Mouse (Mus musculus) spleen, adult 2 months (tissue): ENCODE results near the gene Tfcp2. TPM values are rescaled to one million over a fixed set of nuclear protein-coding genes. Genes with fewer than 3 reads are reported as not detected.

Source experiments
- DNase-seq, 2 experiments: peaks; one replicate each; pipeline versions ENCODE4 v3.0.0 to v3.0.0-alpha.2; 2012 to 2021; ENCODE audit warnings: low spot score in 2 of 2, low read depth in 1 of 2
- H3K27ac ChIP-seq: fragments of 200-500 bp; 2 replicates; pipeline ENCODE4 v1.5.1; 2012; ENCODE audit warnings: low read length, inconsistent platforms; ENCODE audit not compliant: insufficient read depth
- H3K27me3 ChIP-seq: fragments of 200-500 bp; 2 replicates; pipeline ENCODE4 v1.6.1; 2012; ENCODE audit warnings: mild to moderate bottlenecking, moderate library complexity, low read length, inconsistent platforms; ENCODE audit not compliant: control insufficient read depth, insufficient read depth
- H3K36me3 ChIP-seq: fragments of 200-500 bp; 2 replicates; pipeline ENCODE4 v1.6.1; 2012; ENCODE audit warnings: mild to moderate bottlenecking, low read length, inconsistent platforms; ENCODE audit not compliant: control insufficient read depth, insufficient read depth
- H3K4me1 ChIP-seq: fragments of 200-500 bp; 2 replicates; pipeline ENCODE4 v1.6.1; 2011; ENCODE audit warnings: inconsistent platforms; ENCODE audit not compliant: control insufficient read depth, insufficient read depth, insufficient read length
- H3K4me3 ChIP-seq: fragments of 200-500 bp; 2 replicates; pipeline ENCODE4 v1.5.1; 2011; ENCODE audit warnings: mild to moderate bottlenecking, inconsistent platforms; ENCODE audit not compliant: insufficient read depth, insufficient read length; ENCODE audit errors: extremely low read depth
- CTCF ChIP-seq: fragments of 200-500 bp; IDR thresholded peaks from 2 replicates; pipeline ENCODE4 v1.5.1; 2011; ENCODE audit warnings: mild to moderate bottlenecking, inconsistent platforms; ENCODE audit not compliant: insufficient read depth, insufficient read length, insufficient replicate concordance; ENCODE audit errors: extremely low read depth
- POLR2A ChIP-seq: fragments of 200-500 bp; IDR thresholded peaks from 2 replicates; pipeline ENCODE4 v1.6.1; 2011; ENCODE audit warnings: low read depth, low read length, inconsistent platforms
- WGBS: fragments of 180-500 bp; shearing (Covaris S2); methylation state at CpG from one replicate; pipeline ENCODE4 v1.1.7; 2018; 5-methylcytosine and 5-hydroxymethylcytosine counted together
- polyA plus RNA-seq: library from polyadenylated mRNA; depleted of rRNA; stranded (reverse); fragments of >200 nt; gene quantifications from 2 replicates; pipeline ENCODE4 v1.2.3, GENCODE M21; 2012; rRNA removed

Gene Tfcp2
- polyA plus RNA-seq, result 3.8 and 4.5 TPM in 2 replicates

DNA sequence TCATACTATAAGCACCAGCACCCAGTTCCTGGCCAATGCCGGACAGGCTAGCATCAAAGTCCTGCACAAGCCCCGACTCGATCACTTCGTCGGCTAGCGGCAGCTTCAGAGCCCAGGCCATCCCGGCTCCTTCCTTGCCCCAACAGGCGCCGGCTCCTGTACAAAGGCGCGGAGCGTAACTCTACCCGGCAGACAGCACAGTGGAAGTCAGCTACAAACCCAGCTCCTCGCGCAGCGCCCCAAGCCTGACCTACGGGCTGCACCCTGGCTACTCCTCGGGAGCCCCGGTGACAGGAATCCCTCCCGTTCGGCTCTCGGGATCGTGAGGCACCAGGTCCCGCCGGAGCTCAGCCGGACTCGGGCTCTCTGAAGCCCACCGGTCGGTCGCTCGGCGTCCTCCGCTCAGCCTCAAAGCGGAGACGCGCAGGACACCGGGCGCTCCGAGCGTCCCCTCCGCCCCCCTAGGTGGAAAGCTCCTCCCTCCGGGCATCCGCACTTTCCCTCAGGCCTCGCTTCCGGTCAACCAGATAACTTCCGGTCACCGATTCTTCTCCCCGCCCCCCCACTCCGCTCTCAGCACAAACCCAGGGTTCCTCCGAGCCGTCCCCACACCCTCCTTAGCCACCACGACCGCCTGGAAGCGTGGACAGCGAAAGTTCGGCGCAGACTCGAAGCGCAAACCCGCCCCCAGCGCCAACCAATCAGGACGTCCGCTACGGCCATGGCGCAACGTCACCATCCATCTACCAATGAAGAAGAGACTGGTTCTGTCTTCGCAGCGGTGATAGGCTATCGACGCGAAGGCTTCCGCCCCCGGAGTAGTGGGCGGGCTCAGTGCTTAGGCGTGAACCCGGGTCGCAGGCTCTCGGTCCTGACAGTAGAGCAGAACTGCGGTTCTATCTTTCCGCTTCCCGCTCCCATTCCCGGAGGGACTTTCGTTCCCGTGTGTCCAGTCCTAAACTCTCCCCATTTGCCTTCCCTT is at the start of gene Tfcp2:
Tfcp2 (minus strand) TSS at position 683 of the 982 bp plus-strand sequence.
- no peaks in the 10 kb centered on the region; the same call in 1 of the 2 replicates for H3K4me1 ChIP-seq
- under 1% methylated on average over 83 of the region's 84 CpGs for WGBS

DNA sequence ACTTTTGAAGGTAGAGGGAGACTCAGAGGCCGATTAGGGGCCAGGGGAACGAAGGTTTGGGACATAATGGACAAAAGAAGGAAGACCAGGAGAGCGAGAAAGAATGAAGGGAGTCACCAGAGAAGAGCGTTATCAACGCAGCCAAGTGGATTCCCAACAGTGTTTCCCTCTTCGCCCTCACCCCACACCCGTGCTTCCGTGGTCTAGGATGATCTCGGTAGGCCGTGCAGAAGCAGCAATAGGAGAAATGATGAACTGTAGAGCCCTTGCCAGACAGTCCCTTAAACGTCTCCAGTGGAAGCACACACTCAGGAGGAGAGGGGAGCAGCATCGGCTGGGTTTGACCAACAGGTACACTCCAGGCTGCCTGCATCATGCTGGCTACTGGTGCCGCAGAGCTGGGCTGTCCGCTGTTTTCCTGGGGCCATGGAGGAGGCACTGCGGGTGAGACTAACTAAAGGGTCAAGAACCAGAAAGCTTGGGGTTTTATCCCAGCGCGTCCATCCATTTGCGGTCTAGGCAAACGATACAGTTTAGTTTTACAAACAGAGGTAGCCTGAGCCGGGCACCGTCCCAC is 49.0 kb upstream of the Tfcp2 start:
- Histone ChIP-seq H3K27me3 (no peaks in the 10 kb centered on the region), H3K27ac (no peak overlapping the region)
- 58% methylated on average over 21 of the region's 21 CpGs for WGBS

More for the DNA sequence above, at the start of gene Tfcp2:
- Histone ChIP-seq H3K4me3 (peak within 1 kb of the TSS; percentile 72), H3K27ac (peak within 1 kb of the TSS; percentile 39), H3K36me3 (no peaks in the 10 kb centered on the region), H3K27me3 (no peaks in the 10 kb centered on the region)
- TF ChIP-seq POLR2A (no peak; the same call in 1 of the 2 replicates), CTCF (no peak)
- peak; percentile 91 to 96 for DNase-seq

DNA sequence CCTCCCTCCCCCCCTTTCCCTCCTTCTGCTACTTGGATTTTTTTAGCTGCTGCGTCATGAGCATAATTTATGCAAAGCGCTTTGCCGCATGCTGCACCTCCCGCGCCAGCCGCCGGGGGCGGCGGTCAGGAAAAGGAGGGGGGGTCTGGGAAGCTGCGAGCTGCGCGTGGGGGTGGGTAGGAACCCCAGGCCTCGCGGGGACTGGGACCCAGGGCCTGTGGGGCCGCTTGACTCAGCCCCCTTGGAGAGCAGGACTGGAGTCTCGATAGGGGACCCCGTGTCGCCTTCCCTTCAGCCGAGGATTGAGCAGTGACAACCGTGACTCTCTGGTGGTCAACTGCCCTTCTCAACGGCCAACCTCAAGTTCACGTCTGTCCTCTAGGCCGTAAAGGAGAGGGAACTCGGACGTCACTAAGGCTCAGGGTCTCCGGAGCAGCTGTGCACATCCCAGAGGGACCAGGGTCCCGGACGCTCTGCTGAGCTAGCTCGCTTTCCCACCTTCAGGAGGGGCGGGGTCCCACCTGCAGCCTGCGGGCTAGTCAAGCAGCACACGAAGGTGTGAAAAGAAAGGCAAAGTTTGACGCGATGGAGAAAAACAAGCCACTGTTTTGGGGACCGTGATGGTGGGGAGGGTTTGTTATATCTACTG is 48.4 kb upstream of the Tfcp2 start:
- TF ChIP-seq POLR2A, result no peak
- TF ChIP-seq CTCF, result peak; percentile 44; the same call in 1 of the 2 replicates
- Histone ChIP-seq H3K36me3 (no peaks in the 10 kb centered on the region), H3K27ac (peak overlapping the region; percentile 19; the same call in 1 of the 2 replicates), H3K4me3 (peak overlapping the region; percentile 78), H3K27me3 (no peaks in the 10 kb centered on the region), H3K4me1 (peaks cover 7% of the 10 kb centered on the region)
- peak in 1 of 2 experiments; percentile 73 for DNase-seq
- 3% methylated on average over 35 of the region's 35 CpGs for WGBS

More for the DNA sequence above, 49.0 kb upstream of the Tfcp2 start:
- H3K36me3 ChIP-seq, result no peaks in the 10 kb centered on the region
- DNase-seq, result no peak
- H3K4me1 ChIP-seq, result peaks cover 7% of the 10 kb centered on the region
- no peak overlapping the region for H3K4me3 ChIP-seq
- TF ChIP-seq POLR2A, result no peak
- no peak for TF ChIP-seq CTCF

DNA sequence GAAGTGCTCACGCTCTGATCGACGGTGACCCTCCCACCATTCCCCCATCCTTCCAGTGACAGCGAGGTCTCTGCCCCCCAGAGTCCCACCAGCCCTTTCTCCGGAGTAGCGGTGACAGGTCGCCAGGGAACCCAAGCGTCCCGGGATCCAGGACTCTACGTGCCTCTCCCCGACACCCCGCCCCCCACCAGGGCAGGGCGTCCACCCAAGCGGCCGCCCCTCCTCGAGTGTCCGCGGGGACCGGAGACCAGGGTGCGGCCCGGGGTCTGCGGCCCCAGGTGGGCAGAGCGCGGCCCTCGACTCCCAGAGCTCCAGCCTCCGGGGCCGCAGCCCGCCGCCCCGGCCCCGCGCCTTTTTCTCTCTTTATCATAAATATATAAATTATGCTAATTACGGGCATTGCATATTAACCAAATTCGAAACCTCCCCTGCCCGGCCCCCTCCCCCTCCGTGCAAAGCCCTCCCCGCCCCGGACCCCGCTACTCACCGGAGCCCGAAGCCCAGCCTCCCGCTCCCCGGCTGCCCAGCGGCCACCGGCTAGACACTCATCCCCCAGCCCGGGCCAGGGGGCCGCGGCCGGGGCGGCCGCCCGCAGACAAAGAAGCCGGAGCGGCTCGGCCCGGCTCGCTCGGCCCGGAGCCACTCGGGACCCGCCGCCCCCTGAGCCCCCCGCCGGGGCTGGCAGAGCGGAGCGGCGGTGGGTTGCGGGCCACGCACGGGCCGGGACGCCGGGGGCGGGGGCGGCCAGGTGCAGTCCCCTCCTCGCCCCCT is 47.7 kb upstream of the Tfcp2 start, which contains the start of gene Pou6f1:
Pou6f1 (minus strand) TSS at position 709 of the 771 bp plus-strand sequence.
- no peak for TF ChIP-seq POLR2A
- no peak for TF ChIP-seq CTCF
- WGBS, result 1% methylated on average over 56 of the region's 76 CpGs
- Histone ChIP-seq H3K36me3 (no peaks in the 10 kb centered on the region), H3K4me3 (peak within 1 kb of the TSS; percentile 78), H3K27me3 (no peaks in the 10 kb centered on the region), H3K27ac (peak within 1 kb of the TSS; percentile 71), H3K4me1 (peaks cover 7% of the 10 kb centered on the region)
- peak in 1 of 2 experiments; percentile 39 for DNase-seq

DNA sequence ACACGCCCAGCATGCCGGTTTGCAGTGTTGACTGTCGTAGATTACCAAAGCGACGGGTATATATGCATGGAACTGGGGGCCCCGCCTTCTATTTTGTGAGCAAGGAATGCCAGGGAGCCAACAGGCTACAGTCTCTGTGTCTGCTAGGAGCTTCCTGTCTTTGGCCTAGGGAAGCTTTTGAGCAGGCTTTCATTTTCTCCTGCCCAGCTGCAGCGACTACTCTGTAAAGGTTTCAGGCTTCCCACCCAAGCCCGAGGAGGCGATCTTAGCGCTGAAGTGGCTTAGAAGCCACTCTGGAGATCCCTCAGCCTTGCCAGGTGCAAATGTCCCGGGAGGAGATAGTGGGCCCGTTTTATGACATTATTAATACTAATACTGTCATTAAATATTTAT is 47.1 kb upstream of the Tfcp2 start:
- Histone ChIP-seq H3K27ac (peak overlapping the region; percentile 71), H3K4me1 (peaks cover 7% of the 10 kb centered on the region), H3K36me3 (no peaks in the 10 kb centered on the region), H3K4me3 (peak overlapping the region; percentile 78), H3K27me3 (no peaks in the 10 kb centered on the region)
- DNase-seq, result peak in 1 of 2 experiments; percentile 19
- TF ChIP-seq POLR2A (no peak), CTCF (no peak)
- WGBS, result 3% methylated on average over 12 of the region's 12 CpGs

DNA sequence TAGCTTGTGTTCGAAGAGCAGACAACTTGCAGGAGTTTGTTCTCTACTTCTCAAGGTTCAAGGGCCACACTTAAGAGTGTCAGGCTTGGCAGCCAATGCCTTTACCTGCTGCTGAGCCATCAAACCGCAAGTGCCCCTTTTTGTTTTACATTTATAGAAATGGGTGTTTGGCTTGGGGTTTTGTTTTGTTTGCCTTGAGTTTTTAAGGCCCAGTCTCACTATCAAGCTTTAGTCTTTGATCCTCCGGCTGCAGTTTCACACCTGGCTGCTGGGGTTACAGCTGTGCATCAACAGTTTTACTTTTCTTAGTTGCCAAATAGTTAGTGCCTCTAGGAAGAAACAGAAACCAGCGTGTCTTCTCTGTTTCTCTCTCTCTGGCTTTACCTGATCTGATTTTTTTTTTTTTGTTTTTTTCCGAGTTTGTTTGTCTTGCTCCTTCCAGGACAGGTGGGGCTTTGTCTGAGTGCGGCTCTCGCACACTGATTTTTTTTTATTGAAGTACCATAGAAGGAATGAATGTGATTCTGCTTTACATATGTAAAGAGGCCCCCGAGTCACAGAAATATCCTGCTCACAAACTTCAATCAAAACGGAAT is 46.6 kb upstream of the Tfcp2 start:
- H3K36me3 ChIP-seq, result no peaks in the 10 kb centered on the region
- H3K4me3 ChIP-seq, result peak overlapping the region; percentile 78
- H3K4me1 ChIP-seq, result peaks cover 7% of the 10 kb centered on the region
- DNase-seq, result no peak
- peak overlapping the region; percentile 71 for H3K27ac ChIP-seq
- 18% methylated on average over 9 of the region's 9 CpGs for WGBS
- TF ChIP-seq POLR2A (no peak), CTCF (no peak)
- no peaks in the 10 kb centered on the region for H3K27me3 ChIP-seq
